Mouse (Mus musculus): ENCODE measurements around the gene Ap5s1. TPM values are rescaled to one million over a fixed set of nuclear protein-coding genes. Genes with fewer than 3 reads are reported as not detected.

The Ap5s1 gene
- polyA plus RNA-seq, 1 experiment from 2014 or later = 22.0 TPM

DNA sequence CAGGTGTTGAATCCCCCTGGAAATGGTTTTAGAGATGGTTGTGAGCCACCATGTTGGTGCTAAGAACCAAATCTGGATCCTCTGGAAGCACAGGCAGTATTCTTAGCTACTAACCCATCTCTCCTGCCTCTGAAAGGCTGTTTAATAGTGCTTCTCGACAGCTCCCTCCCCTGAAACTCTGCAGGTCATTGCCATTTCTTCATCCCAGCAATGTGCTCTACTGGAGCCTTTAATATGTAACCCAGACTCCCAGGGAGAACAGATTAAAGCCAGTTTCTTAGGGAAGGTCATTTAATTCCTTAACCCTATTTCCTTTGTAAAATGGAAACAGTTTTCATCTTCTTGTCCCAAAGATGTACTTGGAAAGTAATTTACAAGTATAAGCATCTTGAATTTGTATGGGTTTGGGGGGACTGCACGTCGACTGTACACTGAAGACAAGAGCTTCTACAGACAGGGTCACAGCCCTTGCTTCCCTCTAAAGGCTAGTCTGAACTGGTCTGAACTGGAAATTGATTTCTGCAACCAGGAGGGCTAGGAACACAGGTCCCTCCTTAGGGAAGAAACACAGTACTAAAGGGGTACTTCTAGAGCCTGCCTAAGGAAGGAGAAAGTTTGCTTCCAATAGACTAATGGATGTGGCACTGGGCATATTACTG, 31.5 kb upstream of the Ap5s1 start:
- Histone ChIP-seq H3K9me3 (no peaks in the 10 kb centered on the region), H3K4me2 (replicated peaks) (peak overlapping the region; percentile 97), H3K27ac (peak overlapping the region; percentile 92), H3K9ac (no peak overlapping the region), H3K4me3 (replicated peaks) (no peak overlapping the region), H3K27me3 (replicated peaks) (peaks cover 15% of the 10 kb centered on the region), H3K4me1 (replicated peaks) (peaks cover 47% of the 10 kb centered on the region), H3K36me3 (0 out of 2 replicates have a peak, but pooled peaks cover 2% of the 10 kb centered on the region)
- 57% methylated on average over 3 of the region's 3 CpGs for WGBS
- no peak for ATAC-seq

DNA sequence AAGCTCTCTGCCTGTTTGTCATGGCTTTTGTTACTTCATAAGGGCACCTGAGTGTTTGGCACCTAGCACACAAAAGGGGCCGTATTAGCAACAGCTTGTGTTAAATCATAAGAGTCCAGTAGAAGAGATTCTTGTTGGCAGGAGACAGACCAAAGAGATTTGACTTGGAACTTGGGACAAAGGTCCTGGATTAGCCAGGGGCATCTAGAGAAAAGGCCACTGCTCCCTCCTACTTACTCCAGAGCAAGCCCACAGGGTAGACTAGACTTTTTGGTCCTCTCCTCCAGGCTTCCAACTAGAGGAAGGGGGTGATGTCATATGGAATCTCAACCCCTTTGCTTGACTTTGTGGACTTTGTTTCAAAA, 31.0 kb upstream of the Ap5s1 start:
- H3K4me3 ChIP-seq (replicated peaks) = peak overlapping the region; percentile 80; the same call in 1 of the 2 replicates
- peaks cover 45% of the 10 kb centered on the region for H3K4me1 ChIP-seq (replicated peaks)
- H3K36me3 ChIP-seq = 0 out of 2 replicates have a peak, but pooled peaks cover 2% of the 10 kb centered on the region
- peak overlapping the region; percentile 92 for H3K27ac ChIP-seq
- H3K9me3 ChIP-seq = no peaks in the 10 kb centered on the region
- 81% methylated on average over 1 of the region's 1 CpGs for WGBS
- peaks cover 15% of the 10 kb centered on the region for H3K27me3 ChIP-seq (replicated peaks)
- H3K9ac ChIP-seq = no peak overlapping the region
- peak overlapping the region; percentile 97 for H3K4me2 ChIP-seq (replicated peaks)
- ATAC-seq = no peak

DNA sequence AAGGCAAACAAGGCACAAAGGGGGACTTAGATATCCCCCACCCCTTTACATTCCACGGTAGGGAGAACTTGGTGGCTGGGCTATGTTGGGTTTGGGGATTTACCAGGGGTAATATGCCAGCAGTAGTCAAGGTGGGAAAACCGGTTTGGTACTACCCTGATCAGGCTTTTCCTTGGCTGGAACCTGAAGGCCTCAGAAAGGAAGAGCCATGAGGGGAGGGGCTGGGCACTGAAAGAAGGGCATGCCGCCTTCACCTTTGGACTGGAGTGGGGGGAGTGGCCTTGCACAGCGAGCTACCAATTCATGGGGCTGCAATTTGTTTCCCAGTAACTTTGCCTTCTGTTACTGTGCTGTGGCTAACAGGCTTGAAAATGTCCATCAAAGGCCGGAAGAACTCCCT, 30.4 kb upstream of the Ap5s1 start:
- H3K9me3 ChIP-seq = no peaks in the 10 kb centered on the region
- peak overlapping the region; percentile 92 for H3K27ac ChIP-seq
- peak overlapping the region; percentile 80 for H3K4me3 ChIP-seq (replicated peaks)
- ATAC-seq = peak; percentile 75
- 0 out of 2 replicates have a peak, but pooled peaks cover 2% of the 10 kb centered on the region for H3K36me3 ChIP-seq
- 49% methylated on average over 5 of the region's 5 CpGs for WGBS
- peak overlapping the region; percentile 97 for H3K4me2 ChIP-seq (replicated peaks)
- H3K27me3 ChIP-seq (replicated peaks) = peaks cover 12% of the 10 kb centered on the region
- 0 out of 2 replicates have a peak overlapping the region, but pooled peaks have one; percentile 14 for H3K9ac ChIP-seq
- peaks cover 39% of the 10 kb centered on the region for H3K4me1 ChIP-seq (replicated peaks)

DNA sequence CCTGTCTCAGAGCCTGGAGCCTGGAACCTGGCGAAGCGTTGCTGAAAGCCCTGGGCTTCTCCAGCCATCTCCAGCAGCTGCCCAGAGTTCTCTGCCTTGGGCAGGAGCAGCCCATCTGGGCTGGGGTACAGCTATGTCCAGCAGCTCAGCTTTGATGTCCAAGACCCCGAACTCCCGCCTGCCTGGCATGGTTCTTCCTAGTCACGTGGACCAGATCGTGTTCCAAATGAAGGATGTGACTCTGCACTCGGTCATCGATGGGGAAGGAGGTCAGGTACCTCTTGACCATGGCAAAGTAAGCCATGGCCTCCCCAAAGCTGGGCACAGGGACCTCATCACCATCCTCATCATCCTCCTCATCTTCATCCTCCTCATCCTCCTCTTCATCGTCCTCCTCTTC, 28.9 kb upstream of the Ap5s1 start:
- H3K36me3 ChIP-seq = 0 out of 2 replicates have a peak, but pooled peaks cover 2% of the 10 kb centered on the region
- peak overlapping the region; percentile 80 for H3K4me3 ChIP-seq (replicated peaks)
- peak overlapping the region; percentile 92 for H3K27ac ChIP-seq
- H3K9me3 ChIP-seq = no peaks in the 10 kb centered on the region
- 68% methylated on average over 9 of the region's 9 CpGs for WGBS
- no peak for ATAC-seq
- H3K4me2 ChIP-seq (replicated peaks) = peak overlapping the region; percentile 97
- H3K9ac ChIP-seq = peak overlapping the region; percentile 91
- H3K4me1 ChIP-seq (replicated peaks) = peaks cover 35% of the 10 kb centered on the region
- H3K27me3 ChIP-seq (replicated peaks) = no peaks in the 10 kb centered on the region

DNA sequence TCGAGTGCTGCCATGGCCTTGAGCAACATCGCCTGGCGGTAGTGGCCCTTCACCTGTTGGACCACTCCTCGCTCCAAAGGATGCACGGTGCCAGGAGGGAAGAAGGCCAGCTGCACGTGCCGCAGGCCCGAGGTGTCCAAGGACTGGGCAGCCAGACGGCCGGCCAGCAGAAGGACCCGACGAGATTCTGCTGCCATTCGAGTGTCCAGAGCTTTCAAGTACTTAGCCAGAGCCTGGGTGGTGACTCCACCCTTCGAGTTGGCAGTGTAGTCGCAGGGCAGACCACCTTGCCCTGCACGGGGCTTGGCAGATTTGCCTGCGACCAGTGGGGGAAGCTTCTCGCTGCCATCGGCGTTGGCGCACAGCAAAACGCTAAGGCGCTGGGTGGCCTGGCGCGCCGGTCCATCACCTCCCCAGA, 28.0 kb upstream of the Ap5s1 start:
- Histone ChIP-seq H3K36me3 (0 out of 2 replicates have a peak, but pooled peaks cover 2% of the 10 kb centered on the region), H3K9ac (peak overlapping the region; percentile 91), H3K4me1 (replicated peaks) (peaks cover 35% of the 10 kb centered on the region), H3K27me3 (replicated peaks) (no peaks in the 10 kb centered on the region), H3K27ac (peak overlapping the region; percentile 92), H3K4me2 (replicated peaks) (peak overlapping the region; percentile 97), H3K4me3 (replicated peaks) (peak overlapping the region; percentile 80), H3K9me3 (no peaks in the 10 kb centered on the region)
- ATAC-seq = no peak
- WGBS = 26% methylated on average over 26 of the region's 26 CpGs

DNA sequence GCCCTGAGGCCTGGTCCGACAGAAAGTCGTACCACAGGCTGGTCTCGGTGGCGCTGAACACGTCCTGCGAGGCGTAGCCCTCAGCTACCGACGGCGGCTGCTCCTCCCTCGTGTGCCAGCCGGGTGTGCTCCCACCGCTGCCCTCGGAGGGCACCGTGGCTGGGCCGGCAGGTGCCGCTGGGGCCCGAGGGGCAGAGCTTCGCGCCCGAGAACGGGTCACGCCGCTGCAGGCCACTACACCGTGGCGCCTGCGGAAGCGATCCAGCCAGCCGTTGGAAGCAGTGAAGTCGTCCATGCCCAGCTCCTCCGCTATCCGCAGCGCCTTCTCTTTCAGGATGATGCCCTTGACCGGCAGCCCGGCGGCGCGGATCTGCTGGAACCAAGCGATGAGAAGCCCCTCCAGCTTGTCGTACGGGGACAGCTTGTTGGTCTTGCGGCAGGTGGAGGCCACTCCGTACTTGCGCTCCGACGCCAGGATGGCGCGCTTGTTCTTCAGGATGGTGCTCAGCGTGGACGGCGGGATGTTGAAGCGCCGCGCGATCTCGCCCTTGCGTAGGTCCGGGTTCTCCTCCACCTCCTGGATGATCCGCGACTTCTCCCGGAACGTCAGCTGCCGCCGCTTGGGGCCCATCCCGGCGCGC, 27.5 kb upstream of the Ap5s1 start:
- Histone ChIP-seq H3K4me1 (replicated peaks) (peaks cover 35% of the 10 kb centered on the region), H3K36me3 (0 out of 2 replicates have a peak, but pooled peaks cover 2% of the 10 kb centered on the region), H3K27me3 (replicated peaks) (no peaks in the 10 kb centered on the region), H3K27ac (peak overlapping the region; percentile 92), H3K4me2 (replicated peaks) (peak overlapping the region; percentile 97), H3K9ac (peak overlapping the region; percentile 91), H3K4me3 (replicated peaks) (peak overlapping the region; percentile 80), H3K9me3 (no peaks in the 10 kb centered on the region)
- under 1% methylated on average over 62 of the region's 67 CpGs for WGBS
- ATAC-seq = peak; percentile 66

DNA sequence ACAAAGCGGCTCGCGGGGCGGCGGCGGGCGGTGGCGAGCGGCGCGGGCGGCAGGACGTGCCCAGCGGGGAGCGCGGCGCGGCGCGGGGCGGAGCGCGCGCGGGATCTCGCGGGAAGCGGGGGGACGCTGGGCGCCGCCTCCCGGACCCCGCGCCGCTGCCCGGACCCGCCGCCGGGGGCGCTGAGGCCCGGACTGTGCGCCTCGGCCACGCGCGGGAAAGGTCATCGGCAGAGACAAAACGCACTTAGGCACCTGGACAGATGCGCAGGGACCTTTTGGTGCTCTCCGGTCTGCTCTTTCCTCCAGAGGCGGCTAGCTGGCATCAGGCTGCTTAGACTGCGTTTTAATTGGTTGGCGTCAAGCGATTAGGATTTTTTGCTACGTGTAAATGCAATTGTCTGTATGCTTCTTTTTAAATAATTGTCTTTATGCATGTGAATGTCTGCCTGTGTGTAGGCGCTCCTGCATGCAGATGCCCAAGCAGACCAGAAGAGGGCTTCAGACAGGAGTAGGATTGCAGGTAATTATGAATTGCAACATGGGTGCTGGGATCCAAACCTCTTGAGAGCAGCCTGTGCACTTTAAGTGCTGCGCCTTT, 26.8 kb upstream of the Ap5s1 start, which contains the start of gene Cenpb:
TSS of gene Cenpb (minus strand) at position 78 of the 598 bp plus-strand sequence.
- Histone ChIP-seq H3K4me2 (replicated peaks) (peak within 1 kb of the TSS; percentile 97), H3K4me3 (replicated peaks) (peak within 1 kb of the TSS; percentile 80), H3K9ac (peak within 1 kb of the TSS; percentile 91), H3K4me1 (replicated peaks) (peaks cover 33% of the 10 kb centered on the region), H3K36me3 (0 out of 2 replicates have a peak, but pooled peaks cover 2% of the 10 kb centered on the region), H3K27me3 (replicated peaks) (no peaks in the 10 kb centered on the region), H3K9me3 (no peaks in the 10 kb centered on the region), H3K27ac (peak within 1 kb of the TSS; percentile 92)
- 2% methylated on average over 51 of the region's 57 CpGs for WGBS
- peak; percentile 85 for ATAC-seq

DNA sequence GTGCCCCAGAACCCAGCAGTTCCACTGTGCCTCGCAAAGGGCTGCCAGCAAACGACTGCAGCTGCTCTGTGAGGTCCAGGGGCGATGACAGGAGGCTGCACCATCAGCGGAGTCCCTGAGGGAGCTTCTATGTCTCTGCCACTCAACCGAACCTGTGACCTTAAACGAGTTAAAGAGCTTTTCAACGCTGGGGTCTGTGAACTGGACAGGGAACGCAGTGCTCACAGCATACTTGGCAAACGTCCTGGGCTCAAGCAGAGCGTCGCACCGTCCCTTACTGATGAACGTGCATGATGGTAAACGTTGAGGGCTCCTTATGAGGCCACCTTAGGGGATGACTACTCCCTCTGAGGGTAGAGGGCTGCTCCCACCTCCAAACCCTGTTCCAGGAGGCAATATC, 20.5 kb upstream of the Ap5s1 start:
- H3K27me3 ChIP-seq (replicated peaks) = no peaks in the 10 kb centered on the region
- H3K4me1 ChIP-seq (replicated peaks) = peaks cover 17% of the 10 kb centered on the region
- ATAC-seq = peak; percentile 16
- peak overlapping the region; percentile 61 for H3K9ac ChIP-seq
- peak overlapping the region; percentile 54 for H3K4me3 ChIP-seq (replicated peaks)
- peak overlapping the region; percentile 64 for H3K27ac ChIP-seq
- peaks cover under 1% of the 10 kb centered on the region; the same call in 1 of the 2 replicates for H3K36me3 ChIP-seq
- peak overlapping the region; percentile 81 for H3K4me2 ChIP-seq (replicated peaks)
- no peaks in the 10 kb centered on the region for H3K9me3 ChIP-seq
- WGBS = 3% methylated on average over 14 of the region's 14 CpGs

DNA sequence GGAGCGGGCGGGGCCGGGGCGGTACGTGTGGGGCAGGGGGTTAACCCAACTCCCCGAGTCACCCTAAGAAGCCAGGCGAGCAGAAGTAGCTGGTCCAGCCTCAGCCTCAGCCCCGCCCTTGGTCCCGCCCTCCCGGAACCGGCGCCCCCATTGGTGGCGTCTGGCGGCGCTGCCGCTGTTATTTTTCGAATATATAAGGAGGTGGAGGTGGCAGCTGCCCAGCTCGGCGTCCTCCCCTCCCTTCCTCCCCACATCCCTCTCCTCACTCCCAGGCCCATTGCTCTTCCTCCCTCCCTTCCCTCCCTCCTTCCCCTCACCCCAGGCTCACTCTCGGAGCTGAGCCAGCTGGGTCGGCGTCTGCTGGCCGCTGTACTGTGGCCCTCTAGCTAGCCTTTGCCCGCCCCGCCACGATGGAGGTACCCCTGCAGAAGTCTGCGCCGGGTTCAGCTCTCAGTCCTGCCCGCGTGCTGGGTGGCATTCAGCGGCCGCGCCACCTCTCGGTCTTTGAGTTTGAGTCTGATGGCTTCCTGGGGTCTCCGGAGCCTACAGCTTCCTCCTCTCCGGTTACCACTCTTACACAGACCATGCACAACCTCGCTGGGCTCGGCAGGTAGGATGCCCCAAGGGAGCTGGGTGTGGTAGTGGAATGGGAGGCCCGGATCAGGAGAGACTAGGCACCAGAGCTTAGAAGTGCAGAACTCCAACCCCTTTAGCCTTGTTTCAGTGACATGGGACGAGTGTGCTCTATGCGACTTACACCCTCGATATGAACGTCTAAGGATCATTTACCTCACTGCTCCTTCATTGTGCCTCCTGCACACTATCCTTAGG, 19.9 kb upstream of the Ap5s1 start, which contains the start of the genes Cdc25b and Spef1:
TSS of gene Cdc25b (plus strand) at position 179 of the 831 bp plus-strand sequence.
TSS of gene Spef1 (minus strand) at position 512 of the 831 bp plus-strand sequence.
- H3K9me3 ChIP-seq = no peaks in the 10 kb centered on the region
- peak within 1 kb of the TSS; percentile 64 for H3K27ac ChIP-seq
- H3K4me2 ChIP-seq (replicated peaks) = peak within 1 kb of the TSS; percentile 81
- ATAC-seq = peak; percentile 93
- H3K27me3 ChIP-seq (replicated peaks) = no peaks in the 10 kb centered on the region
- H3K4me3 ChIP-seq (replicated peaks) = peak within 1 kb of the TSS; percentile 54
- H3K9ac ChIP-seq = peak within 1 kb of the TSS; percentile 61
- H3K36me3 ChIP-seq = peaks cover 7% of the 10 kb centered on the region; the same call in 1 of the 2 replicates
- peaks cover 17% of the 10 kb centered on the region for H3K4me1 ChIP-seq (replicated peaks)
- 1% methylated on average over 43 of the region's 43 CpGs for WGBS

DNA sequence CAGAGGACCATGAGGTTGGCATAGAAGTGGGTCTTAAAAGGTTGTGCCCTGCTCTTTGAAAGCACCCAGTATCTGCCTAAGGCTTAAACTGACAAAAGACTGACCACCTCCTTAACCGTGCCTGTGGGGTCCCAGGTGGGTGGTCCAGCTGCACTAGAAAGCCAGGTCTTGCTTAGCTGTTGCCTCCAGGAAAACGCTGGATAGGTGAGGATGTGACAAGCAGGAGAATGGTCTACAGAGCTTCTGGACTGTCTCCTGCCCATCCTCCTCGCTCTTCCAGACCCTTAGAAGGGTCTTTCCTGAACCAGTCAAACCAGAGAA, 19.3 kb upstream of the Ap5s1 start:
- Histone ChIP-seq H3K9me3 (no peaks in the 10 kb centered on the region), H3K4me1 (replicated peaks) (peaks cover 17% of the 10 kb centered on the region), H3K4me2 (replicated peaks) (peak overlapping the region; percentile 81), H3K27me3 (replicated peaks) (no peaks in the 10 kb centered on the region), H3K36me3 (peaks cover 9% of the 10 kb centered on the region; the same call in 1 of the 2 replicates), H3K4me3 (replicated peaks) (peak overlapping the region; percentile 54), H3K27ac (peak overlapping the region; percentile 64), H3K9ac (peak overlapping the region; percentile 61)
- 28% methylated on average over 3 of the region's 3 CpGs for WGBS
- no peak for ATAC-seq

DNA sequence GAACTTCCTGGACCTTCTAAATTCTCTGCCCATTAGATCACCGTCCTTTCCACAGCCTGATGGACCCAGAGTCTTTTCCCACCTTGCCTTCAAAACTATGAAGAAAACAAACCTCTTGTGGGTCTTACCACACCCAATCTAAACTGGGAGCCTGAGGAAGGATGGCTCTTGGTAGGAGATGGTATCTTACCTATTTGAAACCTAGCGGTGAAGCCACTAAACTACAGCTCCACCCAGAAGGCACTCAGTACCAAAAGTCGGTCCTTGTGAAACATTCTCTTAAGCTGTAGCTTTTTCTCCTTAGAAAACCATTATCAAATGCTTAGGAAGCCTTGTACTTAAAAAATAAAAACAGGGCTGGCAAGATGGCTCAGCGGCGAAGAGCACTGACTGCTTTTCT, 18.6 kb upstream of the Ap5s1 start:
- Histone ChIP-seq H3K36me3 (peaks cover 16% of the 10 kb centered on the region), H3K4me2 (replicated peaks) (peak overlapping the region; percentile 81; the same call in 1 of the 2 replicates), H3K27me3 (replicated peaks) (no peaks in the 10 kb centered on the region), H3K4me3 (replicated peaks) (no peak overlapping the region), H3K4me1 (replicated peaks) (peaks cover 17% of the 10 kb centered on the region), H3K27ac (no peak overlapping the region), H3K9me3 (no peaks in the 10 kb centered on the region), H3K9ac (no peak overlapping the region)
- no peak for ATAC-seq
- 93% methylated on average over 5 of the region's 5 CpGs for WGBS
